Mouse (Mus musculus): ENCODE measurements at regions not wholly inside any gene's neighbourhood (a gene's known extent, or its start where the extent isn't known, plus 50 kb on each side); places are given as distances from the start of the nearest gene placed in this dataset.

DNA sequence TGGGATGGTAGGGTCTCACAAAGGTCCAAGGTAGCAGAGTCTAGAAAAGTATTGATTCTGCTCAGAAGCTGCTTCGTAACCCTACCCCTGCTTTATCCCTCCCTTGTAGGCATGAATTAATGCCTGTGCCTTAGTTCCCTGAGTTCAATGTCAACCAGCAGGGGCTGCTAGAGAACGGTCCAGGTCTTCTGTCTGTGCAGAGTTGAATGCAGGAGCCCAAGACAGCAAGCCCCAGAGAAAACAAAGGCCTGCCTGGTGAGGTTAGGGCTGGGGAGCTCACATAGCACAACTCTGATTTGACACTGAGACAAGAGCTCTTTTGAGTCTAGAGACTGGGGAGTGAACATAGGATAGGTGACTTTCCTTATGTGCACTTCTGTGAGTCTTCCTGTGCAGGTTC, 56.6 kb downstream of the Olig3 start:
- TF ChIP-seq CTCF (IDR thresholded peaks at IDR 0.05; ENCODE audit: borderline replicate concordance, extremely low read depth, insufficient read depth, insufficient read length) (peak; percentile 31; the same call in 1 of the 2 replicates), POLR2A (IDR thresholded peaks at IDR 0.05; ENCODE audit: borderline replicate concordance, extremely low read depth, insufficient read depth, insufficient read length, poor library complexity, severe bottlenecking) (no peak)
